ENCODE assay signal across 1 mouse cellular context in the genomic region with DNA sequence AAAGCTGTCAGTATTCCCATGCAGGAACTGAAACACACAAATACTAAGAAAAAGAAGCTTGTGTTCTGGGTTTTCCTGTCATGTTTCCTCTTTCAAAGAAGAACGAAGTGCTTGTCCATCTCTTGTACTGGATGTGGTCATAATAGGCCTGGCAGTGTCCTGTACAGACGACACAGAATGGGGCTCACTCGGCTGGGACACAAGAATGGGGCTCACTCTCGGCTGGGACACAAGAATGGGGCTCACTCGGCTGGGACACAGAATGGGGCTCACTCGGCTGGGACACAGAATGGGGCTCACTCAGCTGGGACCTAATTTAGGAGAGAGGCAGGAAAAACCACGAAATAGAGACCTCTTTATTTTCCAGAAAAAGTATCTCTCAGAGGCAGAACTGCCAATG.
TF ChIP-seq lines count a peak whose summit lies in the region.

No protein-coding gene starts in this region.

TF ChIP-seq in CH12.LX, 34 proteins besides CTCF, POLR2A, EP300 and RAD21:
- TF ChIP-seq JUND (conservative IDR thresholded peaks at IDR 0.05; ENCODE audit: low read depth, low read length) (no peak), IRF4 (IDR thresholded peaks at IDR 0.05; ENCODE audit: low read depth, low read length) (peak; percentile 62; the same call in 1 of the 2 replicates)
